Mouse (Mus musculus): ENCODE data around the gene Fam13a.

Gene Fam13a

DNA sequence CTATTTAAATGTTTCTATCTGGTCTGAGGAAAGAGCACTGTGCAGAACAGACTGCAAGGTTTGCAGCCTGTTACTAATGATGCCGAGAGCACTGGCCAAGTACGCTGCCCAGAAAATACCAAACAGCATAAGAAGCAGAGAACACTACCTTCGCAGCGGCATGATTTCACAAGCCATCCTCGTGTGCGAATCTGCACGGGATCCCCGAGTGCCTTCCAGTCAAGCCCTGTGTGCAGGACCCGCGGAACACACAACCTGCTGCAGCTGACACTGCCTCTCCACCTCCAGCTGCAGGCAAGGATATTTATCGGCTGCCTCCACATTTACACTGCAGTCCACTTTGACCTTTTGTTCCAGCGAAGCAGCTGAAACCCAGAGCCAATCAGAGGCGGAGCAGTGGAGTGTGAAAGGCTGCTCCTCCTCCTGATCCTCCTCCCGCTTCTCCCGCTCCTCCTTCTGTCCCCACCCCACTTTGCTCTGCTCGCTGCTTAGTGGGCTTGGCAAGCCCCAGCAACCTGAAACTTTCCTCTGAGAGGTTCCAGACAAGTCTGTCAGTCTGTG, at the start of gene Fam13a:
Gene Fam13a, minus strand, starts transcription at position 386 of the 561 bp plus-strand sequence.
- peak; percentile 92 for DNase-seq (ENCODE audit: low spot score)

DNA sequence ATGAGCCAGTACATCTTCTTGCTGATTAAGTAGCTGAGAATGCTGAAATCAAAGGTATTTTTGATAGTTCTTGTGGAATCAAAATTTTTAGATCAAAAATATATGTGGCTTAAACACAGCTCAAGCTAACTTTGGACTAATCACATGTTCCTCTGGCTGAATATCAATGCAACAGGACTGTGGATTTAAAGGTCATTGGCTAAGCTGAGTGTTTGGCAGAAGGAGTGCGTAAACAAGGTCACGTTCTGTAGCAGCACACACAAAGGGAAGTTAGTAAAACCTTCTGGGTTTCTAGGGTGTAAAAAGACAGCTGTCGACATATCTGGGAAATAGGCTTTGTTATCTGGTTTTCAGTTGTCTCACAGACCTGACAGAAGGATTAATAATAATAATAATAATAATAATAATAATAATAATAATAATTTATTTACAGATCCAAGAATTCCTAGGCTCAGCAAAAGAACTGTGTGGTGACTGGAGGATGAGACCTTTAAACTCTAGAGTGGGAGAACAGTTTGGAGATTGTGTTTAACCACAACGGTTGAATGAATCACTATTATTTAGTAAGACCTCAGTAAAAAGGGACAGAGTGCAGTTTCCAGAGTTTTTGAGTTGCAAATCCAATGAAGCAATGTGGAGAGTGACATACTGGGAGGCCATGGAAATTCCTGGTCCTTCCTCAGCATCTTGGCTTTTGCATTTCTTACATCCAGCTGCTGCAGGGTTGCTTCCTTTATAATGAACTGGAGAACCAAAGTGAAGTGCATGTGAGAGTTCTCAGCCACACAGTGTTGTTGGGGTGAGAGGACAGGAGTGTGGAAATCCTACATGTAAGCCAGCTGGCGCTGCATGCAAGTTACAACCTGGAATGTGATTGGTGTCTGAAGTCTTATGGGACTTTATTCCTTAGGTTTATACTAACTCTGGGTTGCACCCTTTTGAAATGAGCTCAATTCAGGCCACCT, 48.0 kb upstream of the Fam13a start:
- peak; percentile 39 for DNase-seq (ENCODE audit: low spot score)

DNA sequence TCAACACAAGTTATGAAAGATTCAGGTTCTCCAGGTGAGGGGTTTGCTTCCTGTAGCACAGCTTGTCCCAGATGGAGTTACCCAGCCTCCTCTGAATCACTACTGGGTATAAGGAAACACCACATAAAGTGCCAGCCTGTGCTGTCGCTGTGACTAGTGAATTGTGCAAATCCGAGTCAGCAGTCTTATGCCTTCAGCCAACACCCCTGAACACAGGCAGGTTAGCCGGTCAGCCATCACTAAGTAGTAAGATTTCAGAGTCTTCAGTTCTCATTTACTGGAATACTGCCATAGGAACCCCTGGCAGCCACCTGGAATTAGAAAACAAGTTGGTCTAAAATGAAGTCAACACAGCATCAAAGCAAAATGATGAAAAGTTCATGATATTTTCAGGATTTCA, 47.3 kb upstream of the Fam13a start:
- peak; percentile 17 for DNase-seq (ENCODE audit: low spot score)

DNA sequence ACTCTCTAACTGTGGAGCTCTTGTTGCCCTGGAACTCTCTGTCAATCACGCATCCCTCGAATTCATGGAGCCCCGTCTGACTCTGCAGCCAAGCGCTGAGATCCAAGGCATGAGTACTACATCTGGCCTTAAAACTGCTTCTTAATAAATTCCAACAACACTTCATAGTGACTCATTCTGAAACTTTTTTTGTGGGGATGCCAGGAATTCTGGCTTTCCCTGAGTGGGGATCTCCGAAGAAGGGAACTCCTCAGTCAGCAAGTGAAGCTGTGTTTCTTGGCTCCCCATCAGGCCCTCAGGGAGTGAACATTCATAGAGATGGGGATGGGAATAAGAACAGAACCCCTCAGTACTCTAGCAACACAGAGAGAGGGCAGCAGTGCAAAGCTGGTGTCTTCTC, 43.8 kb upstream of the Fam13a start:
- DNase-seq (ENCODE audit: low spot score) = peak; percentile 59

DNA sequence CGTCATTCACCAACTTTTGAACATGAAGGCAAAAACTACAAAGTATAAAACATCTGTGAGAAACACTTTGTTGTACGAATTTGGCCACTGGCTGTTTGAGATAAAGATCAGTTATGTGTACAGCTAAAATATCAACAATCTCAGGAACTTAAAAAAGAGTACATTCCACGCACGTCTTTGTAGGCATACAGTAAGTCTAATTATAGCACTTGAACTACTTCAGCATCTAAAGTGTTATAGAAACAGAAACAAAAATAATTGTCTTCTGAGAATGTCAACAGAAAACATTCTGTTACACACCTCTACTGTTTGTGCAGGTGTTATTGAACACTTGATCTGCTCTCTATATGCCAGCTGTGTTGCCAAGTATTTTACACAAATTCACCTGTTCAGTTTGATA, 40.1 kb upstream of the Fam13a start:
- DNase-seq (ENCODE audit: low spot score) = peak; percentile 55

DNA sequence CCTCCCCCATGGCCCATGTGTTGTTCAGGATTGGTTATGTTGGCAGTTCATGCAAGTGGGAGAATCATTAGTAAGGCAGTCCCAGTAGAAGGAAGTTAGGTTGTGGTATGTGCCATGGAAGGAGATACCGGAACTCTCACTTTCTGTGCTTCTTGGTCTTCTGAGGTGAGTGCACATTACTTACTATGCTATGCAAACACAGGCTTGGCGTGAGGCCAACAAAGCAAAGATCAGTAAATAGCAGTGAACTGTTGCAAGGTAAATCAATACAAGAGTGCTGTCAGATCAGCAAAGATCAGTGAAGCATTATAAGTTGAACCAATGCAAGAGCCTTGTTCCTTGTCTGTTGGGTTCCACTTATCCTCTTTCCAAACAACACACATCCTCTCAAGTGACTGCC, 28.9 kb upstream of the Fam13a start:
- no peak for DNase-seq (ENCODE audit: low spot score)

DNA sequence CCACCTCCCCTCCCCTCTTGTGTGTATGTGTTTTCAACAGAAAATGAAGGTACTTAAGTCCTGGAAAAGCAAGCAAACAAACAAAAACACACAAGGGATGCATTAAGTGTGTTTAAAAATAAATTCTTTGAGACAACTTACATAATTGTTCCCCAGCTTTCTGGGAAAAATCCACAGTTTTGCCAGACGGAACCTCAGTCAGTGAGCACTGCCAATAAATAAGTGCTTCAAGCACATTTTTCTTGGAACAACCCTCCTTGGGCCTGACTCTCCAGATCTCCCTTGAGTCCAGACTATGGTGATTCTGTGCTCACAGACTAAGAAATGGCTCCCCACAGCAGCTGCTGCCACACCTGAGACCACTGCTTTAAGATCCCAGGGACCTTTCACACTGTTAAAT, 15.4 kb upstream of the Fam13a start:
- peak; percentile 56 for DNase-seq (ENCODE audit: low spot score)

DNA sequence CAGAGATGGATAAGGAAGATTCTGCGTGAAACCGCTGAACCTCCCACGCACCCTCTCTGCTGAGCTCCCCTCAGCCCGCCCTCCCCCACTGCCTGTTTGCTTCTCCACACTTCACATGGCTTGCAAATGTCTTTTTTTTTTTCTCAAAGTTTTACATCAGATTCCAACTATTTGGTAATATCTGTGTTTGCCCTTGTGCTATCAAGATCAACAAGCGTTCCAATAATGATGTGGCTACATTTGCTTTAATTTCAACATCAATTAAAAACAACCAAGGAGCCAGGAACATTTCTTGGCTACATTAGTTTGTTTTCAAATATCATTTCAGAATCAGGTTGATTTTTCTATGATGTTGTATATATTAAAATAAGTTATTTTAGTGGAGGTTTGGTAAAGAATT, 8.4 kb upstream of the Fam13a start:
- no peak for DNase-seq (ENCODE audit: low spot score)

DNA sequence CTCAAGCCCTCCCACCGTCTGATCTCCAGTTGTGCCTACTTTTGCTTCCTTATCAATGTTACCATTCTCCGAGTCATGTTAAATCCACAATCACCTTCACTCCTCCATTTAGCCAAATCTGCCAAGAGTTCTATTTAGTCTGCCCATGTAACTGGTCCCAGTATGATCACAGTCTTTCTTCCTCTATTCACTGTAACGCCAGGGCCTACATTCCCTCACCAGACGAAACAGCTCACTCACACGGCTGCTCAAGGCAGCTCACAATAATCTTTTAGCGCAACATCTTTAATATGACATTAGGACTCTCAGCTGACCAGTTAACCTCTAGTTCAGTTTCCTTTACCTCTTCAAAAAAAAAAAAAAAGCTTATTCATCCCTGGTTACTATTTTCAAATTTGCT, 7.2 kb upstream of the Fam13a start:
- DNase-seq (ENCODE audit: low spot score) = no peak

DNA sequence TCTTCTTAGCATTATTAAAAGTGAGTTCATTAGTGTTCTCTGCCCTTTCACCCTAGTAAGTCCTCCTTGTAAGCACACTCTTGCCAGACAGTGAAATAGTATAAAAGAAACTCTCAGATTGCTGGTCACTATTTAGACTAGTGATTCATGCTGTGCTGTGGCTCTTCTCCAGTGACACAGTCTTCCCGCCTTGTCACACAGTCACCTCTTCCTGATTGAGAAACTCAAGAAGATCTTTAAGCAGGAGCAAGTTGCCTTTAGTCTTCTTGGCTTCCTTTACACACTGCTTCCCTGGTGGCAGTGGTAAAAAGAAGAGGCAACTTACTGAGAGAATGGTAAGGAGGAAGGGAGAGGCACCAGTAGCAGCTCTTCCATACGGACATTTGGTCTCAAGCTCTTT, 6.3 kb upstream of the Fam13a start:
- DNase-seq (ENCODE audit: low spot score) = no peak

DNA sequence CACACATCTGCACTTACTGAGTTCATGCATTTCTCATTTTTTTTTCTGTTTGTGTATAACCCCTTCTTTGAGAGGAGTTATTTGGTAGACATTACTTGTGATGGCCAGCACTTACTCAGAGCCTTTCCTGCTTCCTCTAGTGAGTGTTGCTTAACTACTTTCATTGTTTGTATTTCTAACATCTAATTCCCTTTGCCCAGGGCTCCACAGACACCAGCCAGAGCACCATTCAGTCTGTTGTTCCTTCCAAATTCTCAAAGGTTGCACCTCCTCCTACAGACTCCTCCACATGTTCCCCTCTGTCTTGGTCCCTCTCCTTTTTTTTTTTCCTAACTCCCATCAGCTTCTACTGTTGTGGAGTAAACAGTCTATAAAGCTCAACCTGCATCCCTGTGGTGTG, 5.7 kb upstream of the Fam13a start:
- no peak for DNase-seq (ENCODE audit: low spot score)

DNA sequence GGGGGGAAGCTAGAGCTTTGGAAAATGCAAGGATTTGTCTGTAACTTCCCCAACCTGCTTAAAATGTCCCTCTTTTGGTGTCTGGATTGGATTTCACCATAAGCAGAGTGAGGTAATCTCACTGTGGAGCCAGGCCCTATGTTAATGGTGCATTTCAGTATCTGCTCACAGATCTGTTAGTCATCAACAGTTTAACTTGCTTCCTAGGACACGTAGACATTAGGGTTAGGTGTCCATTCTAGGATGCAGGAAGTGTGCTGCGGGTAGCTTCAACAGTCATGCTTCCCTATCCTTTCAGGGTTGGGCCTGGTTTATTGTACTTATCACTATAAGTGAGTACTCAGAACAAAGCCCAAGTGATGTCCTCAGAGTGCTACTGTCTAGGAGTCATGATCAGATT, 4.5 kb upstream of the Fam13a start:
- no peak for DNase-seq (ENCODE audit: low spot score)

DNA sequence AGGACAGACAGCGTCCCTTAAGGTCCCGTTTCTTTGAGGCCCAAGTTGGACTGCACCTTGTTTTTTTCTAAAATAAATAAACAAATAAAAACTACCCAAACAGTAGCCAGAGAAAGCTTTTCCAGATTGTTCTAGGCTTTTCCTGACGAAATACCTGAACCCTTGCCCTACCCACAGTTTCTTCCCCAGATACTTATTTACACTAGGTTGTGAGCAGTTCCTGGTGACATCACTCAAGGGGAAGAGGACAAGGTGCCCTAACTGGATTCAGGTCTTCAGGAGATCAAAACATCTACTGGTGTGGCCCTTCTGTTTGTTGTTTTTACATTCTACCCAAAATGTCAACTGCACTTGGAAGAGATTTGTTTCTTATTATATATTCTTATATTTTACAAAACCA, 457 bp upstream of the Fam13a start:
- no peak for DNase-seq (ENCODE audit: low spot score)

DNA sequence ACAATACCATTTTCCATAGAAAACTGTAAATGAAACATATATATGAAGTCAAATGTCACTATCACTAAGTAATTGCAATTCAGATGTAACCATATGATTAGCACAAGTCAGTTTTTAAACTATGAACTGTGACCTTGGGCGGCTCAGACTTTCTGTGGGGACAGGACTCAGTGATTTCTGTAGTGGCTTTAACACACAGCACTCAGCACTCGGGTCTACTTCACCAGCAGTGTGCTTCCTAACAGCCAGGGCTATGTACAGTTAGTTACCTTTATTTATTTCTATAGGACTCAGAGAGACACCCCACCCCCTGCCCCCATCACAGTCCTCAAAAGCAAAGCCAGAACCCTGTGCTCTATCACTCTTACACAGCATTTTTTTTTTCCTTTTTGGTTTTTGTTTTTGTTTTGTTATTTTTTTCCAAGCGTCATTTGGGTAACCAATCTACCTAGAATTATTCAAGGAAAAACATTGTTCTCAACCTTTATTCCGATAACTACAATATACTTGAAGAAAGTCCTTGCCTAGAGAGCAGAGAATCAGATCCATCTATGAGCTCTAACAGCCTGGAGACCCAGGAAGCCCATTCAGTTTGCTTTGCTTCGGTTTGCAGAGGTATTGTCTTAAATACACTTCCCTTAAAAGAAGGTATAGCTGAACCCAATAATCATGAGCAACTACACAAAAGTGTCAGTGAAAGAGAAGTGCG, 740 bp downstream of the Fam13a start:
- DNase-seq (ENCODE audit: low spot score) = no peak

DNA sequence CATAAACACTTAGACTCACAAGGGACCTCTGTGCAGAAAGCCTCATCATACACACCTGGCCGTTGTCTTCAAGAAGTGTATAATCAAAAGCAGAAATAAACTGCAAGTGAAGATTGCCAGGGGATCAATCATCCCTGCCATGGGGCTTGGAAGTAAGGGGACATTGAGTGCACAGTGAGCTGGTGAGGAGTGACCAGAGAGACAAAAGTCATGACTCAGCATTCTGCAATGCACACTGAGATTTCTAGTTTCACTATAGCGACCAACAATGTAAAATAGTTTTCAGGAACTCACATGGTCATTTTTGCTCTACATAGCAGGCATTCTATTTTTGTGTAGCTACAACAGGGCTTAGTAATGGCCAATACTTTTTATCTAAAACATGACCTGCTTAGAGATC, 1.7 kb downstream of the Fam13a start:
- DNase-seq (ENCODE audit: low spot score) = no peak

DNA sequence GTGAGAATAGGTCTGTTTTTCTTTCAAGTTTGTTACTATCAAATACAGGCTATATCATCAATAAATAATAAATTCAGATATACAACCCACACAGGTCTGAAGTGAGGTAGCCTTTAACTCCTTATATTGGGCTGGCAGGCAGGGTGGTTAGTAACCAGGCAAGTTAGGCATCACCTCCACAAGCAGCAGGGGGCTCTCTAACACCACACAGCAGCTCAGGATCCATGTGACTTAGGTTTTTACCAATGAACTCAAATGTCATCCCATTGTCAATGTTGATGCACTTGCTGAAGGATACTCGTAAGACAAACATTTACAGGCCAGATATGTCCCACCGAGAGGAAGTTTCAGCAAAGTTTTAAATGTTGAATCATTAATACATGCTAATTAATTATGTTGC, 4.0 kb downstream of the Fam13a start:
- peak; percentile 60 for DNase-seq (ENCODE audit: low spot score)

DNA sequence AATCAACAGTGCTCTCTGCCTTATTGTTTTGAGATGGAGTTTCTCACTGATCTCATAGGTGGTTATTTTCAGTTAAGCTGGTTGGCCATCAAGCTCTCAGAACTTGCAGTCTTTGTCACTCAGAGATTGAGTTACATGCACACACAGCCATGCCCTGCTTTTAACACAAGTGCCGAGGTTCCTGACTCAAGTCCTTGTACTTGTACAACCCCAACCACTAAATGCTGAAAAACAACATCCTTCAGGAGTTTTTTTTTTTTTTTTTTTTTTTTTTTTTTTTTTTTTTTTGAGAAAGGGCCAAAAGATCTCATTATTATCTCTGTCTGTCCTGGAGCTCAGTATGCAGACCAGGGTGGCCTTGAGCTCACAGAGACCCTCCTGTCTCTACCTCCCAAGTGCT, 4.5 kb downstream of the Fam13a start:
- no peak for DNase-seq (ENCODE audit: low spot score)

DNA sequence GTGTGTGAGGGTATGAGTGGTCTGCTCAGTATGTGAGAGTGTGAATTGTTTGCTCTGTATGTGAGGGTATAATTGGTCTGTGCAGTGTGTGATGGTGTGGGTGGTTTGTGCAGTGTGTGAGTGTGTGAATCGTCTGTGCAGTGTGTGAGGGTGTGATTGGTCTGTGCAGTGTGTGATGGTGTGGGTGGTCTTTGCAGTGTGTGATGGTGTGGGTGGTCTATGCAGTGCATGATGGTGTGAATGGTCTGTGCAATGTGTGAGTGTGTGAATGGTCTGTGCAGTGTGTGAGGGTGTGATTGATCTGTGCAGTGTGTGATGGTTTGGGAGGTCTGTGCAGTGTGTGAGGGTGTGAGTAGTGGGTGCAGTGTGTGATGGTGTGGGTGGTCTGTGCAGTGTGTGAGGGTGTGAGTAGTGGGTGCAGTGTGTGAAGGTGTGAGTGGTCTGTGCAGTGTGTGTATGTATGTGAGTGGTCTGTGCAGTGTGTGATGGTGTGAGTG, 8.0 kb downstream of the Fam13a start:
- no peak for DNase-seq (ENCODE audit: low spot score)

DNA sequence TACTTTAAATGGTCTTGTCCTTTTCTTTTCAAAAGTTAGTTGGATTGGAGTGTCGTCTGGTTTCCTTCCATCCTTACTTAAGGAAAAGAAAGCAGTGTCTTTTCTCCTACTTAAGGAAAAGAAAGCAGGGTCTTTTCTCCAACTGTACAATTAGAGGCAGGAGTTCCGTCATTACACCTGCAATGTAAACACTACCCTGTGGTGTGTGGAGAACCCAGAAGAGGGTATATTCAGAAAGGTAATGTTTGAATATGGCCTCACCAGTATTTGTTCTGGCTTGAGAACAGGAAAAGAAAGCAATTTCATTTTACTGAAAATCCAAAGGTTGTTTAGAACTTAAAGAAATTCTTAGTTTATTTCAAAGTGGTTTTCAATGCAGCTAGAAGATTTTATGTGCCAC, 9.6 kb downstream of the Fam13a start:
- DNase-seq (ENCODE audit: low spot score) = no peak

DNA sequence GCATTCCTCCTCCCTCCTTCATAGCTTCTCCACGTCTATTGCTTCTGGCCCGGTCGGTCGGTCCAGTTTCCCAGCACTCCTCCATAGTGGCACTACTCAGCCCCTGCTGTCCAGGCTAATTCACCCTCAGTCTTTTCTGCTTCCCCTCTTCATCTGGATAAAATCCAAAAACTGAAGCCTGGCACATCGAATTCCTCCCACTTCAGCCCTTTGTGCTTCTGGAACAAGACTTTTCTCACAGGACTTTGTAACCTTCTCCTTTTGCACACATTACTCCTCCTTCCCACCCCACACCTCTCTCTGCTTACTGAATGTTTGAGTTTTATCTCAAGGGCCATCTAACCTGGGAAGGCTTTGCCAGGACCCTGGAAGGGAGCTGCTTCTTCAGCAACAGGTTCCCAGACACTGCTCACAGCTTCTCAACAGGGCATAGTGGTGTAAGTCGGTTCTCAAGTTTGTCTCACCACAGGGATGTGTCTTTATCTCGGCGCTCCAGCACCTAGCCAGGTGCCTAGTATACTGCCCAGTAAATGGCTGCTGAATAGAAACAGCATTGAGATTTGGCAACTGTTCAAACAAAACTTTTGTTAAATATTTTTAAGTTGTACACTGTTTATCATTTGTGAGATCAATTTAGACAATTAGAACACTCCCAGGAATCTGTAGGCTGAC, 10.1 kb downstream of the Fam13a start:
- peak; percentile 37 for DNase-seq (ENCODE audit: low spot score)

DNA sequence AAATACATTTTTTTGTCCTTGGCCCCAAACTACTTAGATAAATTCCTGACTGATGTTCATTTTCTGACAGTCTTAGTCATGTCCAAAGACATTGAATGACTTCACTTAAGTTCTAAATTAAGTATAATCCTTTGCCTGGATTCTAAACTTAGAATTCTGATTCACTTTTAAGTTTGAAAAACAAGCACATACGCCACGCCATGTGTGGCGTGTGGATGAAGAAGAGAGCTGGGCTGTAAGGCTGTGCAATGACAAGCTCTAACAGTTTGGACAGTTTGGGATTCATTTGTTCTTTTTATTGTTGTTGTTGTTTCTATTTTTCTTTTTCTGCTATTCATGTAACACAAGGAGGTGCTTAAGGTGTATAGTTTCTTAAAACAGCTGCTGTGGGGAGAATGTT, 13.6 kb downstream of the Fam13a start:
- no peak for DNase-seq (ENCODE audit: low spot score)

DNA sequence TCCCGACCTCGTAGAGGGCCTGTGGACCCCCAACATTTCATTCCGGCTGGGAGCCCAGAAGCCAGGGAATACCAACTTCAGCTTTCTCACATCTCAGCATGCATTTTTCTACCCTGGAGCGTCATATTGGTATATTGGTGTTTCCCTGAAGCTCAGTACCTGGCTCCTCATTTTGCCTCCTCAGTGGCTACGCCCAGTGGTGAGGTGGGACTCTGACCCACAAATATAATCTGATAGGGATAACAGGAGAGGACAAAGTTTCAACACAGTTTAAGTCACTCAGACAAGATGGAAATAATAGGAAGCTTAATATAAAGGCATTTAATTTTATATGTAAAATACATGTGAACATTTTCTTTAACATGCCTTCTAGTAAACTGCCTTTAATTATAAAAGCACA, 19.7 kb downstream of the Fam13a start:
- DNase-seq (ENCODE audit: low spot score) = no peak
